Mouse (Mus musculus): ENCODE measurements around the gene Olfr513. TPM values are rescaled to one million over a fixed set of nuclear protein-coding genes. Genes with fewer than 3 reads are reported as not detected.
A peak's percentile ranks its signal among the peaks of the same experiment; 100 is the strongest.

Gene Olfr513
- not detected in 2 replicates for polyA plus RNA-seq (2012; rRNA removed)

DNA sequence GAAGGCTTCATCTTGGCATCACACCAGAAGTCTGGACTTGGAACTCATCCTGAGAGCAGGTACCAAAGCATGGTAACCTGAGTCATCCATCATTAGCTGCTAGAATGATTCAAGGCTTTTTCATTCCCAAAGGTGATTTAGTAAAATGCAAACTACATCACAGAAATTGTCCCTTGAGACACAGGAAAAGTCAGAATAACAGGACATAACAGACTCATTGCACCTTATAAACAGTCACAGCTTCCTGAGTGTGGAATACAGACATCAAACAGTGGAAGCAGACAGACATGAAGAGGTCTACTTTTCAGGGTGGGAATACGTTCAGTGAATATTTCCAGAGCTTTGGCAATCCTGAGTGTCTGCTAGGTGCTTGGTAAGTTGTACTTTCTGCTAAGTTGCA lies at the start of gene Olfr513:
Gene Olfr513, plus strand, starts transcription at position 301 of the 400 bp plus-strand sequence.
- WGBS: 56% methylated on average over 1 of the region's 1 CpGs

DNA sequence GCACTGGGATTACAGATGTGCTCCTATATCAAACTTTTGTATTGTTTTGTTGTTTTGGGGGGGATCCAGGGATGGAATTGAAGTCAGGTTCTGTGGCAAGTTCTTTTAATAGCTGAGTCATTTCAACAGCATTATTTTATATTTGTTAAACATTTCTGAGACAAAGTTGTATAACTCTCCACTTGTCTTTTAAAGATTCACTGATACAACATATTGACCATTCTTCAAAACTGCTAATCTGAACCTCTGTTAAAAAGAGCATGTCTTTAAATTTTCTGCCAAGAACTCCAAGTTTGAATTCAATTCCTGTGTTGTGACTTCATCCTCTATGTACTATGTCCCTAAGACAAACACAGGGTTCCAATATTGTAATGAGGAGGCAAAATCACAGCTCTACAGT lies 37.8 kb upstream of the Olfr513 start, which contains the start of gene Olfr512:
Gene Olfr512, plus strand, starts transcription at position 301 of the 400 bp plus-strand sequence.
- DNase-seq (ENCODE audit: low read depth, low spot score): no peak

More for the DNA sequence above, at the start of gene Olfr513:
- no peak for DNase-seq (ENCODE audit: low read depth, low spot score)

DNA sequence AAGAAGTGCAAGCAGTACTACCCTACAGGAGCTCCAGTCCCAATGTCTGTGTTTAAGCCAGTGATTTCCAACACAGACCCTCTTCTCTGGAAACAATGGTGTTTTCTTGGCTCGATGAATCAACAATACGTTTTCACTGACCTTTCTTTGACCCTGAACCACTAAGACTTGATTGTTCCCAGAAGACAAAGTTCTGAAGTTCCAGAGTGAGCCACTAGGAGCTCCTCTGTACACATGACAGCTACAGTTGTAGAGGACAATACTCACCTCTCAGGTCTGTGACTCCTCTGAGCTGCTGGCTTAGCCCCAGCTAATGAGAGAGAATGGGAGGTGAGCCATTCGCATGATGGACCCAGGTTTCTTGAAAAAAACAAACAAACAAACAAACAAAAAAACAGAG lies 9.6 kb downstream of the Olfr513 start:
- no peak for DNase-seq (ENCODE audit: low read depth, low spot score)
- 25% methylated on average over 3 of the region's 3 CpGs for WGBS

DNA sequence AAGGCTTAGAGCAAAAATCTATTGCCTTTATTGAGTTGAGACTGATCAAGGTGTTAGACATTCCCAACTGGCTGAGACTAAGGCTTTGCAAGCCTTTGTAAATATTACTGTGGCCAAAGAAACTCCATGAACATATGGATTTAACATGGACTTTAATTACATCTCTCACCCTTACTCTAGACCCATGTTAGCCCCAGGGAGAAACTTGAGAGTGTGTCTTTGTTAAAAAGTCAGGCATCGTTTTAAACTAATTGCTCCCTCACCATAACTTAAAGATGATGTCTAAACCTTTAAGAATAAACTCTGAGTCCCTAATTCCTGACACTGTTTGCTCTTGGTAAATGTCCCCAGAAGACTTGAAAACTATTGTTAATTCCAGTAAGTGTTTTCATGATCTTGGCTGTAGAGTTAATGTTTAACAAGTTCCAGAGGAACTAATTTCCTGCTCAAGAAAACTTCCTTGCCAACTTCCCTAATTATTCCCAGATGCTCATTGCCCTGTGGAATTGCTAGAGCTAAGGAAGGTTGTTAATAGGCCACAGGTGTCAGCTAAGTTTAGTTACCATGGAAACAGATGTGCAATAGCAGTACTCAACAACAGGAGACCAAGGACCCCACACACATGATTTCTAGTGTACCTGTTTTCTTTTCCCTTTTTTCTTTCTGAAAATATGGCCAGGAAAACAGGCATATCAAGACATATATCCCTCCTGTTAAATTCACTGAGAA lies 46.6 kb downstream of the Olfr513 start:
- peak; percentile 19 for DNase-seq (ENCODE audit: low read depth, low spot score)
- 14% methylated on average over 1 of the region's 1 CpGs for WGBS

Other genes starting within 250 kb of the Olfr513 start
- not detected in 2 replicates for gene Olfr502, start 225.9 kb upstream of the Olfr513 start, polyA plus RNA-seq (2012; rRNA removed)
- gene Olfr503, start 206.4 kb upstream of the Olfr513 start, polyA plus RNA-seq (2012; rRNA removed): not detected in 2 replicates
- gene Olfr504, start 185.2 kb upstream of the Olfr513 start, polyA plus RNA-seq (2012; rRNA removed): not detected in 2 replicates
- gene Olfr506, start 140.2 kb upstream of the Olfr513 start, polyA plus RNA-seq (2012; rRNA removed): not detected in 2 replicates
- gene Olfr507, start 129.2 kb upstream of the Olfr513 start, polyA plus RNA-seq (2012; rRNA removed): not detected in 2 replicates
- not detected in 2 replicates for gene Olfr508, start 121.0 kb upstream of the Olfr513 start, polyA plus RNA-seq (2012; rRNA removed)
- gene Olfr509, start 99.1 kb upstream of the Olfr513 start, polyA plus RNA-seq (2012; rRNA removed): not detected in 2 replicates
- not detected in 2 replicates for gene Olfr510, start 84.6 kb upstream of the Olfr513 start, polyA plus RNA-seq (2012; rRNA removed)
- gene Olfr512, start 37.7 kb upstream of the Olfr513 start, polyA plus RNA-seq (2012; rRNA removed): not detected in 2 replicates
- gene Olfr514, start 75.0 kb downstream of the Olfr513 start, polyA plus RNA-seq (2012; rRNA removed): not detected in 2 replicates
- gene Olfr516, start 99.6 kb downstream of the Olfr513 start, polyA plus RNA-seq (2012; rRNA removed): not detected in 2 replicates
- not detected in 2 replicates for gene Olfr517, start 121.4 kb downstream of the Olfr513 start, polyA plus RNA-seq (2012; rRNA removed)
- not detected in 2 replicates for gene Olfr518, start 134.0 kb downstream of the Olfr513 start, polyA plus RNA-seq (2012; rRNA removed)
- not detected in 2 replicates for gene Olfr519, start 143.4 kb downstream of the Olfr513 start, polyA plus RNA-seq (2012; rRNA removed)
- gene Nlrp10, start 179.2 kb downstream of the Olfr513 start, polyA plus RNA-seq (2012; rRNA removed): 0.06 and 0.14 TPM in 2 replicates
- gene Eif3f, start 183.4 kb downstream of the Olfr513 start, polyA plus RNA-seq (2012; rRNA removed): 126 and 162 TPM in 2 replicates
- gene Tub, start 199.4 kb downstream of the Olfr513 start, polyA plus RNA-seq (2012; rRNA removed): 0.55 and 0.90 TPM in 2 replicates